Mouse (Mus musculus): ENCODE data around the gene Slc2a13.

Gene Slc2a13

GRCm38 (mm10) chr15:91573111-91573538 is at the start of gene Slc2a13:
TSS of gene Slc2a13 (minus strand) at chr15:91573261.
- DNase-seq (ENCODE audit: low spot score in 2 of 2) = peak; percentile 21 to 74

GRCm38 (mm10) chr15:91616016-91616415 is 43.0 kb upstream of the Slc2a13 start:
- DNase-seq (ENCODE audit: low spot score in 2 of 2) = no peak

GRCm38 (mm10) chr15:91615532-91615931 is 42.5 kb upstream of the Slc2a13 start:
- DNase-seq (ENCODE audit: low spot score in 2 of 2) = no peak

GRCm38 (mm10) chr15:91613981-91614665 is 41.1 kb upstream of the Slc2a13 start:
- no peak for DNase-seq (ENCODE audit: low spot score in 2 of 2)

GRCm38 (mm10) chr15:91609713-91610112 is 36.7 kb upstream of the Slc2a13 start:
- DNase-seq (ENCODE audit: low spot score in 2 of 2) = peak in 1 of 2 experiments; percentile 68

- no peak for DNase-seq (ENCODE audit: low spot score in 2 of 2)
These were observed 35.8 kb upstream of the Slc2a13 start for GRCm38 (mm10) chr15:91608811-91609210.

- no peak for DNase-seq (ENCODE audit: low spot score in 2 of 2)
These were observed 28.1 kb upstream of the Slc2a13 start for GRCm38 (mm10) chr15:91601197-91601596.

- no peak for DNase-seq (ENCODE audit: low spot score in 2 of 2)
These were observed 24.2 kb upstream of the Slc2a13 start for GRCm38 (mm10) chr15:91597290-91597689.

GRCm38 (mm10) chr15:91574492-91574891 is 1.4 kb upstream of the Slc2a13 start:
- peak; percentile 5 to 58 for DNase-seq (ENCODE audit: low spot score in 2 of 2)

GRCm38 (mm10) chr15:91572421-91573069 is 516 bp downstream of the Slc2a13 start:
- DNase-seq (ENCODE audit: low spot score in 2 of 2) = peak in 1 of 2 experiments; percentile 25

- no peak for DNase-seq (ENCODE audit: low spot score in 2 of 2)
These were observed 1.1 kb downstream of the Slc2a13 start for GRCm38 (mm10) chr15:91571981-91572380.

- DNase-seq (ENCODE audit: low spot score in 2 of 2) = no peak
These were observed 6.3 kb downstream of the Slc2a13 start for GRCm38 (mm10) chr15:91566784-91567183.

- DNase-seq (ENCODE audit: low spot score in 2 of 2) = no peak
These were observed 7.9 kb downstream of the Slc2a13 start for GRCm38 (mm10) chr15:91565025-91565605.

GRCm38 (mm10) chr15:91561728-91562127 is 11.3 kb downstream of the Slc2a13 start:
- DNase-seq (ENCODE audit: low spot score in 2 of 2) = no peak

GRCm38 (mm10) chr15:91555336-91555736 is 17.7 kb downstream of the Slc2a13 start:
- no peak for DNase-seq (ENCODE audit: low spot score in 2 of 2)

- no peak for DNase-seq (ENCODE audit: low spot score in 2 of 2)
These were observed 24.3 kb downstream of the Slc2a13 start for GRCm38 (mm10) chr15:91548586-91549268.

GRCm38 (mm10) chr15:91544586-91544985 is 28.5 kb downstream of the Slc2a13 start:
- no peak for DNase-seq (ENCODE audit: low spot score in 2 of 2)

GRCm38 (mm10) chr15:91538439-91538838 is 34.6 kb downstream of the Slc2a13 start:
- no peak for DNase-seq (ENCODE audit: low spot score in 2 of 2)

- DNase-seq (ENCODE audit: low spot score in 2 of 2) = no peak
These were observed 46.2 kb downstream of the Slc2a13 start for GRCm38 (mm10) chr15:91526876-91527275.

GRCm38 (mm10) chr15:91526166-91526565 is 46.9 kb downstream of the Slc2a13 start:
- DNase-seq (ENCODE audit: low spot score in 2 of 2) = no peak

- no peak for DNase-seq (ENCODE audit: low spot score in 2 of 2)
These were observed 48.6 kb downstream of the Slc2a13 start for GRCm38 (mm10) chr15:91524451-91524850.

- DNase-seq (ENCODE audit: low spot score in 2 of 2) = no peak
These were observed 69.8 kb downstream of the Slc2a13 start for GRCm38 (mm10) chr15:91503291-91503690.

Data from natural killer cell, adult 2 months (primary cell).